Mouse (Mus musculus) midbrain, embryonic 16.5 days (tissue): ENCODE data around the gene Ralgps2. TPM values are rescaled to one million over a fixed set of nuclear protein-coding genes. Genes with fewer than 3 reads are reported as not detected.

Experiments used
- ATAC-seq: fragments of 200-750 bp; cut with Nextera tagmentation; 2 replicates; pipeline ENCODE4 v1.8.0; 2017; ENCODE audit warnings: moderate TSS enrichment
- H3K27ac ChIP-seq: fragments of 300-500 bp; sonication (generic); 2 replicates; pipeline ENCODE4 v1.5.1; 2014; ENCODE audit warnings: mild to moderate bottlenecking, low read length, mixed read lengths
- H3K27me3 ChIP-seq: fragments of 300-500 bp; sonication (generic); 2 replicates; pipeline ENCODE4 v1.6.1; 2014; ENCODE audit warnings: low read depth, low read length, mixed read lengths; ENCODE audit not compliant: control insufficient read depth, insufficient read depth
- H3K36me3 ChIP-seq: fragments of 300-500 bp; sonication (generic); 2 replicates; pipeline ENCODE4 v1.6.1; 2014; ENCODE audit warnings: mild to moderate bottlenecking, low read length, moderate library complexity, mixed read lengths; ENCODE audit not compliant: control insufficient read depth, insufficient read depth
- H3K4me1 ChIP-seq: fragments of 300-500 bp; sonication (generic); 2 replicates; pipeline ENCODE4 v1.6.1; 2014; ENCODE audit warnings: mild to moderate bottlenecking, low read length, mixed read lengths; ENCODE audit not compliant: control insufficient read depth, insufficient read depth
- H3K4me2 ChIP-seq: fragments of 300-500 bp; sonication (generic); 2 replicates; pipeline ENCODE4 v1.6.1; 2014; ENCODE audit warnings: mild to moderate bottlenecking, low read length, mixed read lengths
- H3K4me3 ChIP-seq: fragments of 300-500 bp; sonication (generic); 2 replicates; pipeline ENCODE4 v1.5.1; 2014; ENCODE audit warnings: low read depth, mild to moderate bottlenecking, low read length, moderate library complexity, mixed read lengths
- H3K9ac ChIP-seq: fragments of 300-500 bp; sonication (generic); 2 replicates; pipeline ENCODE4 v1.6.1; 2014; ENCODE audit warnings: low read depth, low read length, mixed read lengths
- H3K9me3 ChIP-seq: fragments of 300-500 bp; sonication (generic); replicated peaks from 2 replicates; pipeline ENCODE4 v1.6.1; 2014; ENCODE audit warnings: mild to moderate bottlenecking, low read length, mixed read lengths; ENCODE audit not compliant: control insufficient read depth, poor library complexity, severe bottlenecking
- WGBS: fragments of 180-500 bp; shearing (Covaris S2); extraction: QIAGEN DNeasy Blood & Tissue Kit; methylation state at CpG from one replicate; pipeline ENCODE4 v1.1.7; 2014; 5-methylcytosine and 5-hydroxymethylcytosine counted together
- polyA plus RNA-seq: library from polyadenylated mRNA; unstranded; fragments of >200 nt; fragmentation: Nextera tagmentation; extraction: Ambion mirVana; gene quantifications from 2 replicates; pipeline ENCODE4 v1.2.1, GENCODE M21; 2015

Gene Ralgps2
- polyA plus RNA-seq, 1 experiment from 2014 or later, result 78.1 TPM

- Histone ChIP-seq H3K27me3 (no peaks in the 10 kb centered on the region), H3K9me3 (no peaks in the 10 kb centered on the region), H3K9ac (no peak overlapping the region), H3K4me3 (no peak overlapping the region), H3K36me3 (no peaks in the 10 kb centered on the region), H3K4me1 (peaks cover 12% of the 10 kb centered on the region), H3K27ac (peak overlapping the region; percentile 50; the same call in 1 of the 2 replicates), H3K4me2 (peak overlapping the region; percentile 35)
- WGBS, result 7% methylated on average over 6 of the region's 6 CpGs
- ATAC-seq, result peak; percentile 45; the same call in 1 of the 2 replicates
These were observed 100.7 kb downstream of the Ralgps2 start for GRCm38 (mm10) chr1:156838695-156839094.

GRCm38 (mm10) chr1:156838177-156838576 lies 101.2 kb downstream of the Ralgps2 start, which contains the start of gene Angptl1:
TSS of gene Angptl1 (plus strand) at chr1:156838562.
- peak within 1 kb of the TSS; percentile 35 for H3K4me2 ChIP-seq
- H3K36me3 ChIP-seq, result no peaks in the 10 kb centered on the region
- ATAC-seq, result no peak
- no peaks in the 10 kb centered on the region for H3K27me3 ChIP-seq
- no peak within 1 kb of the TSS for H3K4me3 ChIP-seq
- H3K9ac ChIP-seq, result no peak within 1 kb of the TSS
- no peaks in the 10 kb centered on the region for H3K9me3 ChIP-seq
- peak within 1 kb of the TSS; percentile 50; the same call in 1 of the 2 replicates for H3K27ac ChIP-seq
- WGBS, result 42% methylated on average over 4 of the region's 4 CpGs
- H3K4me1 ChIP-seq, result peaks cover 12% of the 10 kb centered on the region

- Histone ChIP-seq H3K27me3 (no peaks in the 10 kb centered on the region), H3K36me3 (peaks cover 23% of the 10 kb centered on the region), H3K4me1 (no peaks in the 10 kb centered on the region), H3K9ac (no peak overlapping the region), H3K4me3 (no peak overlapping the region), H3K4me2 (no peak overlapping the region), H3K27ac (no peak overlapping the region), H3K9me3 (no peaks in the 10 kb centered on the region)
- WGBS, result 100% methylated on average over 1 of the region's 1 CpGs
- ATAC-seq, result no peak
These were observed 120.2 kb downstream of the Ralgps2 start for GRCm38 (mm10) chr1:156819236-156819635.

- H3K4me1 ChIP-seq, result no peaks in the 10 kb centered on the region
- H3K4me2 ChIP-seq, result no peak overlapping the region
- WGBS, result 69% methylated on average over 6 of the region's 6 CpGs
- no peak overlapping the region for H3K4me3 ChIP-seq
- no peak overlapping the region for H3K27ac ChIP-seq
- no peak for ATAC-seq
- no peaks in the 10 kb centered on the region for H3K27me3 ChIP-seq
- peaks cover 14% of the 10 kb centered on the region for H3K36me3 ChIP-seq
- no peak overlapping the region for H3K9ac ChIP-seq
- H3K9me3 ChIP-seq, result no peaks in the 10 kb centered on the region
These were observed 125.9 kb downstream of the Ralgps2 start for GRCm38 (mm10) chr1:156813485-156813884.

GRCm38 (mm10) chr1:156812716-156813115 lies 126.7 kb downstream of the Ralgps2 start:
- WGBS, result 78% methylated on average over 8 of the region's 8 CpGs
- ATAC-seq, result no peak
- no peaks in the 10 kb centered on the region for H3K27me3 ChIP-seq
- H3K4me1 ChIP-seq, result no peaks in the 10 kb centered on the region
- no peak overlapping the region for H3K9ac ChIP-seq
- H3K4me3 ChIP-seq, result no peak overlapping the region
- H3K4me2 ChIP-seq, result no peak overlapping the region
- H3K9me3 ChIP-seq, result no peaks in the 10 kb centered on the region
- H3K27ac ChIP-seq, result no peak overlapping the region
- peaks cover 11% of the 10 kb centered on the region for H3K36me3 ChIP-seq

- 68% methylated on average over 7 of the region's 7 CpGs for WGBS
- ATAC-seq, result no peak
- Histone ChIP-seq H3K4me2 (no peak overlapping the region), H3K27me3 (no peaks in the 10 kb centered on the region), H3K27ac (no peak overlapping the region), H3K36me3 (peaks cover 7% of the 10 kb centered on the region; the same call in 1 of the 2 replicates), H3K9me3 (no peaks in the 10 kb centered on the region), H3K4me1 (no peaks in the 10 kb centered on the region), H3K9ac (no peak overlapping the region), H3K4me3 (no peak overlapping the region)
These were observed 127.5 kb downstream of the Ralgps2 start for GRCm38 (mm10) chr1:156811928-156812327.

GRCm38 (mm10) chr1:156808332-156808731 lies 131.1 kb downstream of the Ralgps2 start:
- H3K9ac ChIP-seq, result no peak overlapping the region
- H3K27me3 ChIP-seq, result no peaks in the 10 kb centered on the region
- H3K36me3 ChIP-seq, result peaks cover 4% of the 10 kb centered on the region; the same call in 1 of the 2 replicates
- ATAC-seq, result no peak
- 67% methylated on average over 10 of the region's 10 CpGs for WGBS
- H3K4me2 ChIP-seq, result no peak overlapping the region
- no peaks in the 10 kb centered on the region for H3K9me3 ChIP-seq
- no peak overlapping the region for H3K4me3 ChIP-seq
- H3K4me1 ChIP-seq, result no peaks in the 10 kb centered on the region
- H3K27ac ChIP-seq, result 0 out of 2 replicates have a peak overlapping the region, but pooled peaks have one; percentile 11

GRCm38 (mm10) chr1:156801276-156801675 lies 138.2 kb downstream of the Ralgps2 start:
- Histone ChIP-seq H3K4me2 (no peak overlapping the region), H3K27me3 (no peaks in the 10 kb centered on the region), H3K4me1 (no peaks in the 10 kb centered on the region), H3K9me3 (no peaks in the 10 kb centered on the region), H3K9ac (no peak overlapping the region), H3K4me3 (no peak overlapping the region), H3K36me3 (no peaks in the 10 kb centered on the region), H3K27ac (no peak overlapping the region)
- 88% methylated on average over 6 of the region's 6 CpGs for WGBS
- no peak for ATAC-seq

GRCm38 (mm10) chr1:156796251-156796650 lies 143.2 kb downstream of the Ralgps2 start:
- no peaks in the 10 kb centered on the region for H3K27me3 ChIP-seq
- H3K4me3 ChIP-seq, result no peak overlapping the region
- H3K4me2 ChIP-seq, result no peak overlapping the region
- ATAC-seq, result no peak
- no peaks in the 10 kb centered on the region for H3K36me3 ChIP-seq
- WGBS, result 85% methylated on average over 9 of the region's 9 CpGs
- no peaks in the 10 kb centered on the region for H3K9me3 ChIP-seq
- no peak overlapping the region for H3K9ac ChIP-seq
- H3K4me1 ChIP-seq, result no peaks in the 10 kb centered on the region
- no peak overlapping the region for H3K27ac ChIP-seq
